Mouse (Mus musculus): ENCODE results near the gene Gpat2. TPM values are rescaled to one million over a fixed set of nuclear protein-coding genes. Genes with fewer than 3 reads are reported as not detected.
A peak's percentile ranks its signal among the peaks of the same experiment; 100 is the strongest.

The Gpat2 gene
- total and polyA plus RNA-seq, 2 experiments from 2014 or later = 0.06 TPM; not detected in 1

- no peak overlapping the region for H3K9ac ChIP-seq
- no peak for TF ChIP-seq CTCF (IDR thresholded peaks at IDR 0.05; ENCODE audit: low read depth)
These were observed 9.2 kb upstream of the Gpat2 start for GRCm38 (mm10) chr2:127415806-127416205.

GRCm38 (mm10) chr2:127416706-127417105 lies 8.3 kb upstream of the Gpat2 start:
- no peaks in the 10 kb centered on the region for H3K9me3 ChIP-seq (ENCODE audit: low read length)
- H3K9ac ChIP-seq = no peak overlapping the region
- no peak for TF ChIP-seq CTCF (IDR thresholded peaks at IDR 0.05; ENCODE audit: low read depth)
- DNase-seq = no peak
- ATAC-seq = no peak
- WGBS = 59% methylated on average over 3 of the region's 3 CpGs
- no peaks in the 10 kb centered on the region for H3K4me1 ChIP-seq (ENCODE audit: insufficient read depth)
- H3K36me3 ChIP-seq (ENCODE audit: insufficient read depth) = no peaks in the 10 kb centered on the region
- no peak overlapping the region for H3K4me2 ChIP-seq (ENCODE audit: low read depth)
- no peak overlapping the region for H3K27ac ChIP-seq (ENCODE audit: low read depth, low read length)
- no peaks in the 10 kb centered on the region for H3K27me3 ChIP-seq (ENCODE audit: insufficient read depth, low read length)
- H3K4me3 ChIP-seq (ENCODE audit: low read depth, low read length) = no peak overlapping the region

More at GRCm38 (mm10) chr2:127415806-127416205, 9.2 kb upstream of the Gpat2 start:
- WGBS = 78% methylated on average over 10 of the region's 10 CpGs
- ATAC-seq (no peak), DNase-seq (no peak)
- no peak overlapping the region for H3K27ac ChIP-seq (ENCODE audit: low read depth, low read length)
- no peaks in the 10 kb centered on the region for H3K9me3 ChIP-seq (ENCODE audit: low read length)
- no peaks in the 10 kb centered on the region for H3K4me1 ChIP-seq (ENCODE audit: insufficient read depth)
- H3K27me3 ChIP-seq (ENCODE audit: insufficient read depth, low read length) = no peaks in the 10 kb centered on the region
- no peaks in the 10 kb centered on the region for H3K36me3 ChIP-seq (ENCODE audit: insufficient read depth)
- H3K4me3 ChIP-seq (ENCODE audit: low read depth, low read length) = no peak overlapping the region
- no peak overlapping the region for H3K4me2 ChIP-seq (ENCODE audit: low read depth)

GRCm38 (mm10) chr2:127418266-127418970 lies 6.6 kb upstream of the Gpat2 start:
- Histone ChIP-seq H3K9me3 (ENCODE audit: low read length) (no peaks in the 10 kb centered on the region), H3K9ac (no peak overlapping the region), H3K4me2 (ENCODE audit: low read depth) (no peak overlapping the region), H3K4me3 (ENCODE audit: low read depth, low read length) (no peak overlapping the region), H3K4me1 (ENCODE audit: insufficient read depth) (no peaks in the 10 kb centered on the region), H3K27ac (ENCODE audit: low read depth, low read length) (no peak overlapping the region), H3K27me3 (ENCODE audit: insufficient read depth, low read length) (no peaks in the 10 kb centered on the region), H3K36me3 (ENCODE audit: insufficient read depth) (no peaks in the 10 kb centered on the region)
- ATAC-seq (no peak), DNase-seq (no peak)
- no peak for TF ChIP-seq CTCF (IDR thresholded peaks at IDR 0.05; ENCODE audit: low read depth)
- 63% methylated on average over 10 of the region's 10 CpGs for WGBS

- 27% methylated on average over 3 of the region's 3 CpGs for WGBS
- TF ChIP-seq CTCF (IDR thresholded peaks at IDR 0.05; ENCODE audit: low read depth) = peak; percentile 85
- ATAC-seq (no peak; the same call in 1 of the 2 replicates), DNase-seq (peak; percentile 70)
- Histone ChIP-seq H3K27ac (ENCODE audit: low read depth, low read length) (no peak overlapping the region), H3K9me3 (ENCODE audit: low read length) (no peaks in the 10 kb centered on the region), H3K4me2 (ENCODE audit: low read depth) (no peak overlapping the region), H3K4me3 (ENCODE audit: low read depth, low read length) (no peak overlapping the region), H3K4me1 (ENCODE audit: insufficient read depth) (no peaks in the 10 kb centered on the region), H3K9ac (no peak overlapping the region), H3K27me3 (ENCODE audit: insufficient read depth, low read length) (no peaks in the 10 kb centered on the region), H3K36me3 (ENCODE audit: insufficient read depth) (no peaks in the 10 kb centered on the region; the same call in 1 of the 2 replicates)
These were observed 5.2 kb downstream of the Gpat2 start for GRCm38 (mm10) chr2:127430238-127430637.

GRCm38 (mm10) chr2:127433487-127434295 lies 8.7 kb downstream of the Gpat2 start:
- ATAC-seq = no peak
- no peak overlapping the region for H3K27ac ChIP-seq (ENCODE audit: low read depth, low read length)

GRCm38 (mm10) chr2:127435135-127435534 lies 10.1 kb downstream of the Gpat2 start:
- no peak for DNase-seq
- ATAC-seq = no peak

More at GRCm38 (mm10) chr2:127433487-127434295, 8.7 kb downstream of the Gpat2 start:
- WGBS = 89% methylated on average over 9 of the region's 9 CpGs
- Histone ChIP-seq H3K9ac (no peak overlapping the region), H3K4me2 (ENCODE audit: low read depth) (no peak overlapping the region), H3K9me3 (ENCODE audit: low read length) (no peaks in the 10 kb centered on the region), H3K27me3 (ENCODE audit: insufficient read depth, low read length) (no peaks in the 10 kb centered on the region), H3K36me3 (ENCODE audit: insufficient read depth) (peaks cover 14% of the 10 kb centered on the region), H3K4me3 (ENCODE audit: low read depth, low read length) (no peak overlapping the region), H3K4me1 (ENCODE audit: insufficient read depth) (no peaks in the 10 kb centered on the region)
- no peak for TF ChIP-seq CTCF (IDR thresholded peaks at IDR 0.05; ENCODE audit: low read depth)
- DNase-seq = no peak

GRCm38 (mm10) chr2:127435554-127435953 lies 10.6 kb downstream of the Gpat2 start:
- Histone ChIP-seq H3K36me3 (ENCODE audit: insufficient read depth) (peaks cover 14% of the 10 kb centered on the region), H3K4me1 (ENCODE audit: insufficient read depth) (no peaks in the 10 kb centered on the region), H3K9me3 (ENCODE audit: low read length) (no peaks in the 10 kb centered on the region), H3K9ac (no peak overlapping the region), H3K27me3 (ENCODE audit: insufficient read depth, low read length) (no peaks in the 10 kb centered on the region), H3K4me2 (ENCODE audit: low read depth) (no peak overlapping the region), H3K4me3 (ENCODE audit: low read depth, low read length) (no peak overlapping the region), H3K27ac (ENCODE audit: low read depth, low read length) (no peak overlapping the region)
- no peak for DNase-seq
- no peak for TF ChIP-seq CTCF (IDR thresholded peaks at IDR 0.05; ENCODE audit: low read depth)
- no peak for ATAC-seq
- 93% methylated on average over 2 of the region's 2 CpGs for WGBS

More at GRCm38 (mm10) chr2:127435135-127435534, 10.1 kb downstream of the Gpat2 start:
- Histone ChIP-seq H3K4me1 (ENCODE audit: insufficient read depth) (no peaks in the 10 kb centered on the region), H3K36me3 (ENCODE audit: insufficient read depth) (peaks cover 14% of the 10 kb centered on the region), H3K4me3 (ENCODE audit: low read depth, low read length) (no peak overlapping the region), H3K4me2 (ENCODE audit: low read depth) (no peak overlapping the region), H3K9me3 (ENCODE audit: low read length) (no peaks in the 10 kb centered on the region), H3K27me3 (ENCODE audit: insufficient read depth, low read length) (no peaks in the 10 kb centered on the region), H3K27ac (ENCODE audit: low read depth, low read length) (no peak overlapping the region), H3K9ac (no peak overlapping the region)
- TF ChIP-seq CTCF (IDR thresholded peaks at IDR 0.05; ENCODE audit: low read depth) = peak; percentile 55
- WGBS = 33% methylated on average over 2 of the region's 2 CpGs
